18 mouse cellular contexts compared by ENCODE assay signal in the genomic region with DNA sequence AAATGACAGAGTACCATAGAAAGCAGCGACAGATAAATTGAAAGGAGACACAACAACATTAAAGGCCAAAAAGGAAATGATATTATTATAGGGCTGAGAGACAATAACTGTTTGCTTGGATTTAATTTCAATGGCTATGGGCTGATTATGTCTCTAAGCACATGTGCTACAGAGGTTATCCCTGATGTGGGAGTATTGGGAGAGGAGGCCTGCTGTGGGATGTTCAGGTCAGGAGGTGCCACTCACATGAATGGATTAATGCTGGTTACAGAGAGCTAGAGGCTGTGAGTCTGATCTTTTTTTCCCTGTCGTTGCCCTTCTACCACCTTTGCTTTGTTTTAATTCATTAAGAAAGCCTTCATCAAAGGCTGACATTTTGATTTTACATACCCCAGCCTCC.
"Had no signal": no experiment of that assay in that cellular context is flagged by ENCODE, and none has a peak within 500 bp of the region (broad histone marks: within the 10 kb centered on the region; RNA-seq: fewer than 3 reads in every experiment).

No protein-coding gene starts in this region.

- H3K27ac ChIP-seq: liver, embryonic 13.5 days; liver, embryonic 15.5 days; lung, embryonic 15.5 days; macrophage; midbrain, embryonic 12.5 days; stomach, embryonic 15.5 days; stomach, postnatal 0 days had no signal

- ATAC-seq: liver, postnatal 0 days; lung, postnatal 0 days had no signal

- H3K4me2 ChIP-seq: liver, embryonic 13.5 days; liver, embryonic 15.5 days; lung, embryonic 15.5 days; midbrain, embryonic 12.5 days; stomach, embryonic 15.5 days had no signal

- H3K4me1 ChIP-seq: liver, embryonic 13.5 days; liver, embryonic 15.5 days; lung, embryonic 15.5 days; megakaryocyte, embryonic 14.5 days; midbrain, embryonic 12.5 days; stomach, embryonic 15.5 days had no signal

- H3K27me3 ChIP-seq: liver, embryonic 13.5 days; liver, embryonic 15.5 days; lung, embryonic 15.5 days; megakaryocyte, embryonic 14.5 days; midbrain, embryonic 12.5 days; stomach, embryonic 15.5 days had no signal

- H3K9me3 ChIP-seq: liver, embryonic 13.5 days; liver, embryonic 15.5 days; lung, embryonic 15.5 days; megakaryocyte, embryonic 14.5 days; midbrain, embryonic 12.5 days; stomach, embryonic 15.5 days had no signal

- DNase-seq: liver, embryonic 13.5 days; liver, postnatal 0 days; lung, adult 2 months; lung, postnatal 14 days; lung, postnatal 36 days; midbrain, embryonic 14.5 days; right cerebral cortex, postnatal 14 days; thymus, adult 2 months; thymus, postnatal 25 days; thymus, postnatal 4 days had no signal

- H3K4me3 ChIP-seq: liver, embryonic 13.5 days; liver, embryonic 15.5 days; lung, embryonic 15.5 days; megakaryocyte, embryonic 14.5 days; midbrain, embryonic 12.5 days; stomach, embryonic 15.5 days had no signal

- H3K36me3 ChIP-seq: liver, embryonic 13.5 days; liver, embryonic 15.5 days; lung, embryonic 15.5 days; midbrain, embryonic 12.5 days; stomach, embryonic 15.5 days had no signal

- H3K9ac ChIP-seq: liver, embryonic 13.5 days; liver, embryonic 15.5 days; liver, postnatal 0 days; lung, embryonic 15.5 days; midbrain, embryonic 12.5 days; stomach, embryonic 15.5 days had no signal
